Mouse (Mus musculus): ENCODE measurements at regions not wholly inside any gene's neighbourhood (a gene's known extent, or its start where the extent isn't known, plus 50 kb on each side); places are given as distances from the start of the nearest gene placed in this dataset.

DNA sequence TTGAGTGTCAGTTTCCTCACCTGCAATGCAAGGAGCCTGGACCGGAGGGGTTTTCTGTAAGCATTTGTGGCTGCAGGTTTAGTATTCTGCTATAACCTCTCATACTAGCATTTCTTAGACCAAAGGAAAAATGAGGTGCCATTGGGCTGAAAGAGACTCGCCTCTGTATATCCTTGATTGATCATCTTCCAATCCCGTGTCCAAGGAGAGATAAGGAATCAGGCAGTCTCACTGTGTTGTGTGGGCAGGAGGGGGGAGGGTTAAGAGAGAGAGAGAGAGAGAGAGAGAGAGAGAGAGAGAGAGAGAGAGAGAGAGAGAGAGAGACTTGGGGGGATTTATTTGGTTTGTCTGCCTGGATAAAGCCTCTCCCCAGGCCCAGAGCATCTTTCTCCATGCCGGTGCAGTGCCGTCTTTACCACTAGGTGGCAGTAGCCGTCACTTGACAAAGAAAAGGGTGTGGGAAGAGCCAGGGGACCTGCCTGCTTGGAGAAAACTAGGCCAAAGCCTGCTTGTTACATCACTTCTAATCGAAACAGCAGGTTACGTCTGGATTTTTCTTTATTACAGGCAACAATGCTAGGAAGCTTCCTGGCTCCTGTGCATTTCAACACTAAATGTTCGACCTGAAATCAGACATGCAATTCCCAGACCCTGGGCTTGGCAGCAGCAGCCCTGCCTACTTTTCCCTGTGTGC is 56.1 kb upstream of the Ces5a start:
- WGBS = 28% methylated on average over 9 of the region's 9 CpGs
- peaks cover 9% of the 10 kb centered on the region for H3K4me1 ChIP-seq (replicated peaks)
- peak overlapping the region; percentile 64 for H3K27ac ChIP-seq (replicated peaks)
- peak; percentile 93 for ATAC-seq (ENCODE audit: low FRiP score, low read depth)
- H3K36me3 ChIP-seq = no peaks in the 10 kb centered on the region
- H3K9ac ChIP-seq = peak overlapping the region; percentile 17; the same call in 1 of the 2 replicates
- H3K4me3 ChIP-seq = no peak overlapping the region
- no peaks in the 10 kb centered on the region for H3K27me3 ChIP-seq
- H3K9me3 ChIP-seq = no peaks in the 10 kb centered on the region
- no peak overlapping the region for H3K4me2 ChIP-seq

DNA sequence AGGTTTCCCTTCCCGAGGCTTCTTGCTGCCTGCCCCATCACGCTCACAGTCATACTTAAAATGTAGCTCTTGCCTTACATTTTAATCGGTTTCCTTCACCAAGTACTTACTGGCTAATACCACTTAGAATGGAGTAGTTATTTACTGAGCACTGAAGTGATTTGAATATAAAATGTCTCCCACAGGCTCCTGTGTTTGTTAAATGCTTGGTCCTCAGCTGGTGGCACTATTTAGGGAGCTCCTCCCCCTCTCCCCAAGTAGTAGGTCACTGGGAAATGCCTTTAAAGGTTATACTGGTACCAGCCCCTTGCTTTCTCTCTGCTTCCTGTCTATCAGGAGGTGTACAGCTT is 56.6 kb upstream of the Ces5a start:
- peak overlapping the region; percentile 64 for H3K27ac ChIP-seq (replicated peaks)
- ATAC-seq (ENCODE audit: low FRiP score, low read depth) = no peak
- no peak overlapping the region for H3K4me2 ChIP-seq
- peaks cover 9% of the 10 kb centered on the region for H3K4me1 ChIP-seq (replicated peaks)
- H3K9ac ChIP-seq = peak overlapping the region; percentile 17; the same call in 1 of the 2 replicates
- no peaks in the 10 kb centered on the region for H3K27me3 ChIP-seq
- H3K36me3 ChIP-seq = no peaks in the 10 kb centered on the region
- 9% methylated on average over 3 of the region's 3 CpGs for WGBS
- H3K9me3 ChIP-seq = no peaks in the 10 kb centered on the region
- no peak overlapping the region for H3K4me3 ChIP-seq

DNA sequence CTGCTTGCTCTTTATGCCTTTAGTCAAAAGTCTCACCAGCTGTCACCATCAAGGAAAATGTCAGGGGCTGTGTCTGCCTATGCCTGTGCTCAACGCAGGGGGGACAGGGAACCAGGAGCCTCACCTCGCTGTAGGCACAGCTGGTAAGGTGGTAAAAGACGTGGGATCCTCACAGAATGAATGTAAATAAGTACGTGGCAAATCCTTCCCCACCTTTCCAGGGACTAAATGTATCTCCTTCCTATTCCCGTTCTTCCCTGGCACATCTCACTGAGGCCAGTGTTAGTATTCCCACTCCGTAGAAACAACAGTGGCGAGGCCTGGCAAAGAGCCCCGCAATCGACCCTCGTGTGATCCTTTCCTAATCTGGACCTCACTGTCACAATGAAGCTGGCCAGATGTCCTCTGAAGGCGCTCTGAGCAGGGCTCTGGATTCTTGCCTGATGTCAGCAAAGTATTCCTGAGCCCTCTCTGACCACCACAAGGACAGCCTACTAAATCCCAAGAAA is 63.0 kb upstream of the Ces5a start:
- H3K4me1 ChIP-seq (replicated peaks) = peaks cover 20% of the 10 kb centered on the region
- no peaks in the 10 kb centered on the region for H3K9me3 ChIP-seq
- no peaks in the 10 kb centered on the region for H3K27me3 ChIP-seq
- peak; percentile 56; the same call in 1 of the 2 replicates for ATAC-seq (ENCODE audit: low FRiP score, low read depth)
- H3K4me3 ChIP-seq = no peak overlapping the region
- H3K36me3 ChIP-seq = no peaks in the 10 kb centered on the region
- H3K9ac ChIP-seq = no peak overlapping the region
- H3K4me2 ChIP-seq = peak overlapping the region; percentile 32; the same call in 1 of the 2 replicates
- 0 out of 2 replicates have a peak overlapping the region, but pooled peaks have one; percentile 27 for H3K27ac ChIP-seq (replicated peaks)
- WGBS = 50% methylated on average over 11 of the region's 11 CpGs

DNA sequence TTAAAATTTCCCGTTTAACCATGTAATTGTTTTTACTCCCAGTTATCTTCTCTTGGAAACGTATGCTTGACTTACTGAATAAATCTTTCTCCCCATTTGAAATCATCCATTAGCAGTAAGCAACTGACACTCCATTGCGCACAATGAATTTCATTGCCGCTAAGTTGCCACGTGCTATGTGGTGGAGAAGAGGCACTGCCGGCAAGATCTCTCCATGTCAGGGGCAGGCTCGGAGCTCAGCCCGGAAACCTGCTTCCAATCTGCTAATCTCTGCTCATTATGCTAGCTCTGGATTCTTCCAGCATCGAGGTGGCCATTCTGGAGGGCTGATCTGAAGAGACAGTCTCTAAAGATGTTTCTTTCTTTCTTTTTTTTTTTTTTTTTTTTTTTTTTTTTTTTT is 63.7 kb upstream of the Ces5a start:
- Histone ChIP-seq H3K4me1 (replicated peaks) (peaks cover 20% of the 10 kb centered on the region), H3K4me2 (peak overlapping the region; percentile 32), H3K36me3 (no peaks in the 10 kb centered on the region), H3K27ac (replicated peaks) (no peak overlapping the region; the same call in 1 of the 2 replicates), H3K27me3 (no peaks in the 10 kb centered on the region), H3K9me3 (no peaks in the 10 kb centered on the region), H3K4me3 (no peak overlapping the region), H3K9ac (no peak overlapping the region)
- 51% methylated on average over 9 of the region's 9 CpGs for WGBS
- ATAC-seq (ENCODE audit: low FRiP score, low read depth) = no peak

DNA sequence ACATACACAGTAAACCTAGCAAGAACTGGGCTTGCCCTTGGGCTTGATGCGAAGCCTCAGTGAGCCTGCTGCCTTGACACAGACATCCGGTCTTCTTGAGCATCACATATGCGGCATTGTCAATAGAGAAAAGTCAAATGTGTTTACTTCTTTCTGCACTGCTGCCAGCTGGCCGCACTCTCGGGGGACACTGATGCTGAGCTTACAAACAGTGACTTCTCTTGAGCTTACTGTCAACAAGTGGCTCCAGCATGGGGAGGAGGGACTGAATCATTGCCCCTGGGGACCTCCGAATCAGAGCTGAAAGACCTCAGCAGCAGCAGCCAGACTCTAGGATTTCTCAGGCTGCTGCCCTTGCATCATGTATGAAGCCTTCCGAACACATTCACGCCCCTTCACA is 64.1 kb upstream of the Ces5a start:
- Histone ChIP-seq H3K27me3 (no peaks in the 10 kb centered on the region), H3K9me3 (no peaks in the 10 kb centered on the region), H3K4me3 (no peak overlapping the region), H3K4me2 (peak overlapping the region; percentile 32; the same call in 1 of the 2 replicates), H3K4me1 (replicated peaks) (peaks cover 20% of the 10 kb centered on the region), H3K36me3 (no peaks in the 10 kb centered on the region), H3K9ac (no peak overlapping the region), H3K27ac (replicated peaks) (no peak overlapping the region; the same call in 1 of the 2 replicates)
- WGBS = 50% methylated on average over 8 of the region's 8 CpGs
- no peak for ATAC-seq (ENCODE audit: low FRiP score, low read depth)

DNA sequence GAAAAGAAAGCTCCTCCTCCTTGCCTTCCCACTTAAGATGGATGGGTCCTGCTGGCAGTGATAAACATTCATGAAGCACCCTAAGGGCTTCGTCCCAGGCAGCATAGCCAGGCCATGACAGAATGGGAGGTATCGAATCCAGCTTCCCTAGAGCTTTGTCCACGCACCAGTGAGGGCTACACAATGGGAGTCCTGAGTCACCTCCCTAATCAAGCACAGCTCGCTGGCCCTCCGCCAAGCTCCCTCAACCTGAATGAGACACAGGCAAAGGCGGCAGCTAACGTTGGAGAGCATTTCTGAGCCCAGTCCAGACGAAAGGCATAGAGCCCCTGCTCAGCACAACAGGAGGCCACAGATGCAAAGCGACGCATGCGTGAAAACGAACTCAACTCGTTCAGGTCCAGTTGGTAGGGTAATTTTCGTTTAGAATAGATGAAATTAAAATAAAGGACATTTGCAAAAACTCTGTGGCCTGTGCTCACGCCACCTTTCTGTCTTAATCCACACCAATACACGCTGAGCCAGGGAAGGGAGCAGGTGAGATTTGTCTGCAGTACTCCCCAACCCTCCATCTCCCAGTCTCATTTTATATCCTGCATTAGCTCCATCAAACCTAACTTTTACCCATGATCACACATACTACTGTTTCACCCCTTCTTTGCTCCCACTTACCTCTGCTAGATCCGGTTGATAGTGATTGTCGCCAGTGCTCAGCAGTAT is 91.3 kb upstream of the Ces5a start:
- WGBS = 14% methylated on average over 18 of the region's 18 CpGs
- no peaks in the 10 kb centered on the region for H3K9me3 ChIP-seq
- no peaks in the 10 kb centered on the region for H3K27me3 ChIP-seq
- peak overlapping the region; percentile 61 for H3K27ac ChIP-seq (replicated peaks)
- no peaks in the 10 kb centered on the region for H3K36me3 ChIP-seq
- H3K4me1 ChIP-seq (replicated peaks) = peaks cover 14% of the 10 kb centered on the region
- H3K4me2 ChIP-seq = peak overlapping the region; percentile 41
- H3K4me3 ChIP-seq = peak overlapping the region; percentile 6; the same call in 1 of the 2 replicates
- peak; percentile 90 for ATAC-seq (ENCODE audit: low FRiP score, low read depth)
- no peak overlapping the region for H3K9ac ChIP-seq

DNA sequence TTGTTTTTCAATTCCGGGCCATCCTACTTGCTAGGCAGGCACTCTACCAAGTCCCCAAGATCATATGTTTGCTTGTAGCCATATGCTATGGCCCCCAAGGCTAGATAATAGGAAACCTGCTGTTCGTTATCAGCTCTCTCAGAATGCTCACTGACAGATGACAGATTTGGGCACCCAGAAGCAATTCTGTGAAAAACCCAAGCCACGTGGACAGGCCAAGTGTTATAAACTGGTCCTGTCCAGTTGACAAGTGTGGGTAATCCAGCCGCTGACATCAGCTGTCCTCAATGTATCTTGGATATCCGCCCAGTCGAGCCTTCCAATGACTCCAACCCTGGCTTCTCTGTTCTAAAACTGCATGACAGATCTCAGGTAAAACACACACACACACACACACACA is 92.0 kb upstream of the Ces5a start:
- Histone ChIP-seq H3K36me3 (no peaks in the 10 kb centered on the region), H3K27me3 (no peaks in the 10 kb centered on the region), H3K9me3 (no peaks in the 10 kb centered on the region), H3K4me2 (no peak overlapping the region), H3K4me1 (replicated peaks) (peaks cover 14% of the 10 kb centered on the region), H3K4me3 (no peak overlapping the region), H3K27ac (replicated peaks) (no peak overlapping the region), H3K9ac (no peak overlapping the region)
- 46% methylated on average over 6 of the region's 6 CpGs for WGBS
- ATAC-seq (ENCODE audit: low FRiP score, low read depth) = no peak

DNA sequence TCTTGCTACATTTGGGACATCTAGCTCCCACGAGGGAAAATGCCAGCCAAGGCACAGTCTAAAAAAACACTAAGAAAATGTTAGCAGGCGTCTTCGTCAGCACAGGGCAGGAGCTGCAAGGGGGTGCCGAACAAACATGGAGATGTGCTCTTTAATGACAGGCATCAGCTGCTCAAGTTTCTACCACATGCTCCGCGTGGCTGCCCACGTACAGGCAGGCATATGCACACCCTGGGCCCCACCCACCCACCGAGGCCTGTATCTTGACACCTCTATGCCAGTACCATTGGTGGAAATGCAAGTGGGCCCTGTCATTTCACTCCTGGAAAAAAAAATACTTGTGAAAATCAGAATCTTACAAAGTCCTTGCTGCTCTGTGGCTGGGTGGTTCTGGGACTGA is 97.3 kb upstream of the Ces5a start:
- H3K4me3 ChIP-seq = no peak overlapping the region
- H3K9me3 ChIP-seq = no peaks in the 10 kb centered on the region
- no peak overlapping the region for H3K27ac ChIP-seq (replicated peaks)
- H3K9ac ChIP-seq = no peak overlapping the region
- H3K36me3 ChIP-seq = no peaks in the 10 kb centered on the region
- H3K4me2 ChIP-seq = no peak overlapping the region
- no peaks in the 10 kb centered on the region for H3K4me1 ChIP-seq (replicated peaks)
- 74% methylated on average over 8 of the region's 8 CpGs for WGBS
- ATAC-seq (ENCODE audit: low FRiP score, low read depth) = no peak
- no peaks in the 10 kb centered on the region for H3K27me3 ChIP-seq

DNA sequence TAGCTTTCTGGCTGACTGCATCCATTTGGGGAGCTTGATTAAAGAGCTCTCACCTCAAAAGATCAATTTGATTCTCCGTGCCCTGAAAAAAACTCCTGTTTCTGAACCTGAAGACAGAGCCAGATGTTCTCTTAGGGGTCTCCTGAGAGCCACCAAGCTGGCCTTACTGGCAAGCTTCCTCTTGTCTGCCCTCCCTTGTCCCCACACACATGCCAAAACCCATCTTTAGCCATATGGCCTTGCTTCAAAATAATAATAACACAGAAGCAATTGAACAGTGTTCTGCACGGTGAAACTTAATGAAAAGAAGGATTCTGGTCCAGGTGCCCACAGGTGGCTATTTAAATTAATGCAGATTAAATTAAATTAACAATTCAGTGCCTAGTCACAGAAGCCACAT is 107.1 kb upstream of the Ces5a start:
- Histone ChIP-seq H3K9ac (no peak overlapping the region), H3K36me3 (no peaks in the 10 kb centered on the region), H3K9me3 (no peaks in the 10 kb centered on the region), H3K4me2 (no peak overlapping the region), H3K27me3 (no peaks in the 10 kb centered on the region), H3K4me3 (no peak overlapping the region), H3K27ac (replicated peaks) (no peak overlapping the region), H3K4me1 (replicated peaks) (peaks cover 14% of the 10 kb centered on the region)
- ATAC-seq (ENCODE audit: low FRiP score, low read depth) = no peak
- 28% methylated on average over 2 of the region's 2 CpGs for WGBS

DNA sequence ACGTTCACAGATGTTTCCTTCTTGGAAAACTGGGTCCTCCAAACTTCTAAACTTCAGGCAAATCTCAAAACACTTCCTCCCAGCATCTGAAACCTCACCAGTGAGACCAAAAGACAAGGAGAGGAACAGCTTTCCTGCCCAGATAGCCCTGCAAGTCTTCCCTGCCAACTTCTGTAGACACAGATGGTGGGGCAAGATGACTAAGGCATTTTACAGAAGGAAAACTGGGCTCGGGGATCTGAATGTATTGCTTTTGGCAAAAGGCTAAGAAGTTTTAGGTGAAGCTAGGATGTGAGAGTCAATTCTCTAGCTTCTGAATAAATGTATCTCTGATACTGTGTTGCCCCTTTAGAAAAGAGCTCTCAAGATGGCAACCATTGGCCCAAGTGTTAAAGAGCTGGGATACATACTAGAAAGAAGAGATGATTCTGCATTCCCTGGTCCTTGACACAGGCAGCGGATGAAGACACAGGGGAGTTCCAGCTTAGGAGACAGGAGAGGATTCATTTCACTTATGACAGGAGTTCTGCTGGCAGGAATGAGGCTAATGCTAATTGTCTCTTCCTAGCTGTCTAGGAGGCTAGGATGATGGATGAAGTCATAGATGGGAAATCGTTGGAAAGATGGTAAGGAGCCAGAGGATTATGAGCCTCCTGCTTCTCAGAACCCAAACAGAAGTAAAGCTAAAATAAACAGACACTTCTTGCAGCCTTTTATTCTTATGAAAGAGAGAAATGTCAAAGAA is 108.0 kb upstream of the Ces5a start:
- no peak for ATAC-seq (ENCODE audit: low FRiP score, low read depth)
- Histone ChIP-seq H3K27me3 (no peaks in the 10 kb centered on the region), H3K4me3 (no peak overlapping the region), H3K4me1 (replicated peaks) (peaks cover 14% of the 10 kb centered on the region), H3K36me3 (no peaks in the 10 kb centered on the region), H3K9ac (no peak overlapping the region), H3K4me2 (no peak overlapping the region), H3K9me3 (no peaks in the 10 kb centered on the region), H3K27ac (replicated peaks) (no peak overlapping the region)
- WGBS = 62% methylated on average over 4 of the region's 4 CpGs

DNA sequence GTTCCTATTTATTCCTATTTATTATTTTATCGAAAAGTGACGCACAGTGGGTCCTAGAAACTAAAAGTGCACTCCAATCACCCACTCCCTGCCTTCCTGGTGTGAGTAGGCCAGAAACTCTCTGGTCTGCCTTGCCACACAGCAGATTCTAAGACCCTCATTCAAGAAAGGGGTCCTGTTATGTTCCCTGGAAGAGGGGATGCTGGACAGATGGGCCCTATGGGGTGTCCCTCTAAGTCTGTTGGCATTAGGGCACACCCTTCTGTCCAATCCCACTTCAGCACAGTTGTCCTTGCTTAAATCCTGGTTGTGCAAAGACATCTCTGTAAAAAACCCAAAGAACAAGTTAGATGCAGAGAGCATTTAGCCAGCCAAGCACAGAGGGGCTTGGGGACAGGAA is 117.8 kb upstream of the Ces5a start:
- WGBS = 95% methylated on average over 2 of the region's 2 CpGs
- no peak for ATAC-seq (ENCODE audit: low FRiP score, low read depth)
- Histone ChIP-seq H3K36me3 (no peaks in the 10 kb centered on the region), H3K4me1 (replicated peaks) (no peaks in the 10 kb centered on the region), H3K9me3 (no peaks in the 10 kb centered on the region), H3K4me3 (no peak overlapping the region), H3K27me3 (no peaks in the 10 kb centered on the region), H3K27ac (replicated peaks) (no peak overlapping the region), H3K9ac (no peak overlapping the region), H3K4me2 (no peak overlapping the region)
